Mouse (Mus musculus): Measurements from ENCODE around the gene Ggta1. TPM values are rescaled to one million over a fixed set of nuclear protein-coding genes. Genes with fewer than 3 reads are reported as not detected.

Gene Ggta1
- 6.2 and 7.0 TPM in 2 replicates for polyA plus RNA-seq (2012; rRNA removed)

DNA sequence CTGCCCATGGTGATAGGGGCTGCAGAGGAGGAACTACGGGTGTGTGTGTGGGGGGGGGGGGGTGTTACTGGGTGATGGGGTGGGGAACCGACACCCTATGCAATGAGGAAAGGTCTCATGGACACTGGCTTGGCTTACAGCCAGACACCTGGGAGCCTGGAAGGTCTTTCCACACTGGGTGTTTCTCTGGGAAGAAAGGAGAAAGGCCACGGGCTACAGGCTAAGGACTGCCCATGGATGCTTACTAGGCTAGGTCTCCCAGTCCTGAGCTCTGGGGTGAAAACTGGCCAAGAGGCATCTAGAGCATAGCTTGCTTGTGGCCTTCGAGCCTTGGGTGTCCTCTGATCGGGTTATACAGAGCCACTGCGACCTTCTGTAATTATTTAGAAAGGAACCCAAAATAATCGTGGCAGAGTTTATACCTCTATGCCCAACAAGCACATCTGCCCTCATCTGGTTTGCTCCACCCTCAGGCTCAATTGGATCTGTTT lies at the start of gene Ggta1:
Ggta1 (minus strand) TSS at position 441 of the 491 bp plus-strand sequence.

GRCm38 (mm10) chr2:35397096-35397495 lies 65.9 kb downstream of the Ggta1 start, which contains the start of gene 4930402F06Rik:
Gene 4930402F06Rik, minus strand, starts transcription at chr2:35397175.

DNA sequence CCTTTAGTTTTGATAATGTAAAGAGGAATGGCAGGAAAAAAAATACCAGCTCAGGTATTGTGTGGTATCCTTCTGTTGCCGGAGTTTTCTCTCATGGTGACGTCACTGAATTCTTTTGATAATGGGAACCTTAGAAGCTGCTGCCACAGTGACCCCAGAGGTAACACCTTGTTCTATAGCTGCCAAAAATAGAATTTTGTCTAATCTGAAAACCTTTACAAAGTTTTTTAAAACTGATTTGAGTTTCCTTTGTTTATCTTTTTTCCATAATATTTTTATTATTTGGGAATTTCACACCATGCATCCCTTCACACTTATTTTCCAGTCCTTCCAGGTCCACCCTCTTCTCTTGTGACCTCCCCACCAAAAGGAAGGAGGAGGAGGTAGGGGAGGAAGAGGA lies 95.4 kb downstream of the Ggta1 start, which contains the start of gene 4930568D16Rik:
4930568D16Rik (minus strand) TSS at position 101 of the 400 bp plus-strand sequence.

Other genes with a start within 250 kb of the Ggta1 start
- gene Gsn, start 206.9 kb downstream of the Ggta1 start, polyA plus RNA-seq (2012; rRNA removed) = 76.4 and 78.6 TPM in 2 replicates
- 65.2 and 79.1 TPM in 2 replicates for gene Stom, start 126.3 kb downstream of the Ggta1 start, polyA plus RNA-seq (2012; rRNA removed)
- gene 4930568D16Rik, start 95.5 kb downstream of the Ggta1 start, polyA plus RNA-seq (2012; rRNA removed) = not detected in 2 replicates
- not detected in 2 replicates for gene 4930402F06Rik, start 66.1 kb downstream of the Ggta1 start, polyA plus RNA-seq (2012; rRNA removed)
- 3.5 and 3.7 TPM in 2 replicates for gene Dab2ip, start 95.0 kb upstream of the Ggta1 start, polyA plus RNA-seq (2012; rRNA removed)

All from liver, embryonic 14 days (tissue).